Mouse (Mus musculus) kidney, adult 2 months (tissue): ENCODE data around the gene Irx3. TPM values are rescaled to one million over a fixed set of nuclear protein-coding genes. Genes with fewer than 3 reads are reported as not detected.

Source experiments
- DNase-seq: peaks from one replicate; pipeline ENCODE4 v3.0.0; 2021
- H3K27ac ChIP-seq: fragments of 200-500 bp; 2 replicates; pipeline ENCODE4 v1.5.1; 2012; ENCODE audit warnings: low read depth, low read length, control low read depth, inconsistent platforms; ENCODE audit not compliant: insufficient read depth
- H3K27me3 ChIP-seq: fragments of 200-500 bp; replicated peaks from 2 replicates; pipeline ENCODE4 v1.6.1; 2012; ENCODE audit warnings: mild to moderate bottlenecking, moderate library complexity, low read length, inconsistent platforms; ENCODE audit not compliant: control insufficient read depth, insufficient read depth
- H3K36me3 ChIP-seq: fragments of 200-500 bp; 2 replicates; pipeline ENCODE4 v1.6.1; 2012; ENCODE audit warnings: mild to moderate bottlenecking, moderate library complexity, low read length, inconsistent platforms; ENCODE audit not compliant: control insufficient read depth, insufficient read depth
- H3K4me1 ChIP-seq: fragments of 200-500 bp; 2 replicates; pipeline ENCODE4 v1.6.1; 2011; ENCODE audit warnings: low read length; ENCODE audit not compliant: control insufficient read depth, insufficient read depth
- H3K4me3 ChIP-seq: fragments of 200-500 bp; 2 replicates; pipeline ENCODE4 v1.5.1; 2011; ENCODE audit warnings: mild to moderate bottlenecking, low read depth, low read length, control low read depth; ENCODE audit not compliant: insufficient read depth
- CTCF ChIP-seq: fragments of 200-500 bp; conservative IDR thresholded peaks from 2 replicates; pipeline ENCODE4 v1.5.1; 2011; ENCODE audit warnings: low read depth, mild to moderate bottlenecking, control low read depth, low read length, moderate library complexity, mixed read lengths; ENCODE audit not compliant: insufficient read depth, insufficient read length
- POLR2A ChIP-seq: fragments of 200-500 bp; IDR thresholded peaks from one replicate; pipeline ENCODE4 v1.6.1; 2011; ENCODE audit warnings: low read depth, low read length, control low read depth
- WGBS: fragments of 180-500 bp; shearing (Covaris S2); methylation state at CpG from one replicate; pipeline ENCODE4 v1.1.7; 2018; 5-methylcytosine and 5-hydroxymethylcytosine counted together
- polyA plus RNA-seq: library from polyadenylated mRNA; depleted of rRNA; stranded (reverse); fragments of >200 nt; gene quantifications from 2 replicates; pipeline ENCODE4 v1.2.3, GENCODE M21; 2012

Irx3 gene
- polyA plus RNA-seq, 1 experiment: 22.3 TPM

GRCm38 (mm10) chr8:91827192-91827591 is 25.3 kb upstream of the Irx3 start:
- 91% methylated on average over 9 of the region's 9 CpGs for WGBS
- DNase-seq: no peak
- Histone ChIP-seq H3K36me3 (no peaks in the 10 kb centered on the region), H3K27me3 (no peaks in the 10 kb centered on the region), H3K4me1 (no peaks in the 10 kb centered on the region), H3K4me3 (no peak overlapping the region), H3K27ac (no peak overlapping the region)
- TF ChIP-seq CTCF: no peak
- no peak for TF ChIP-seq POLR2A

- no peak overlapping the region for H3K4me3 ChIP-seq
- TF ChIP-seq POLR2A (no peak), CTCF (no peak)
- no peak for DNase-seq
- WGBS: 74% methylated on average over 11 of the region's 11 CpGs
- no peaks in the 10 kb centered on the region for H3K36me3 ChIP-seq
- H3K4me1 ChIP-seq: no peaks in the 10 kb centered on the region
- H3K27me3 ChIP-seq: no peaks in the 10 kb centered on the region
- no peak overlapping the region for H3K27ac ChIP-seq
These were observed 21.5 kb upstream of the Irx3 start for GRCm38 (mm10) chr8:91823357-91823756.

- H3K4me1 ChIP-seq: no peaks in the 10 kb centered on the region
- 47% methylated on average over 4 of the region's 4 CpGs for WGBS
These were observed 20.9 kb upstream of the Irx3 start for GRCm38 (mm10) chr8:91822746-91823145.

GRCm38 (mm10) chr8:91821976-91822375 is 20.1 kb upstream of the Irx3 start:
- Histone ChIP-seq H3K36me3 (no peaks in the 10 kb centered on the region), H3K27ac (no peak overlapping the region), H3K4me1 (no peaks in the 10 kb centered on the region), H3K4me3 (no peak overlapping the region), H3K27me3 (no peaks in the 10 kb centered on the region)
- WGBS: 77% methylated on average over 4 of the region's 4 CpGs
- TF ChIP-seq CTCF: no peak
- no peak for TF ChIP-seq POLR2A
- DNase-seq: no peak

More at GRCm38 (mm10) chr8:91822746-91823145, 20.9 kb upstream of the Irx3 start:
- no peak for TF ChIP-seq CTCF
- DNase-seq: peak; percentile 54
- Histone ChIP-seq H3K27ac (no peak overlapping the region), H3K27me3 (no peaks in the 10 kb centered on the region), H3K4me3 (no peak overlapping the region), H3K36me3 (no peaks in the 10 kb centered on the region)

GRCm38 (mm10) chr8:91819778-91820177 is 17.9 kb upstream of the Irx3 start:
- H3K36me3 ChIP-seq: no peaks in the 10 kb centered on the region
- DNase-seq: no peak
- 77% methylated on average over 4 of the region's 4 CpGs for WGBS
- no peaks in the 10 kb centered on the region for H3K27me3 ChIP-seq
- no peak overlapping the region for H3K27ac ChIP-seq
- no peak overlapping the region for H3K4me3 ChIP-seq
- no peaks in the 10 kb centered on the region for H3K4me1 ChIP-seq
- TF ChIP-seq POLR2A: no peak
- TF ChIP-seq CTCF: no peak

GRCm38 (mm10) chr8:91818784-91819183 is 16.9 kb upstream of the Irx3 start:
- Histone ChIP-seq H3K4me1 (no peaks in the 10 kb centered on the region), H3K27me3 (no peaks in the 10 kb centered on the region), H3K27ac (peak overlapping the region; percentile 43), H3K4me3 (no peak overlapping the region), H3K36me3 (no peaks in the 10 kb centered on the region)
- peak; percentile 90 for DNase-seq
- TF ChIP-seq POLR2A (no peak), CTCF (no peak)
- 51% methylated on average over 3 of the region's 3 CpGs for WGBS

GRCm38 (mm10) chr8:91814106-91814505 is 12.2 kb upstream of the Irx3 start:
- no peak for TF ChIP-seq CTCF
- no peak for TF ChIP-seq POLR2A
- Histone ChIP-seq H3K27me3 (no peaks in the 10 kb centered on the region), H3K4me1 (no peaks in the 10 kb centered on the region), H3K36me3 (no peaks in the 10 kb centered on the region), H3K4me3 (no peak overlapping the region), H3K27ac (no peak overlapping the region)
- DNase-seq: no peak
- 91% methylated on average over 4 of the region's 4 CpGs for WGBS
